Mouse (Mus musculus): Measurements from ENCODE around the gene Casq2. TPM values are rescaled to one million over a fixed set of nuclear protein-coding genes. Genes with fewer than 3 reads are reported as not detected.

Gene Casq2
- polyA plus RNA-seq, 1 experiment from 2014 or later, result 0.66 TPM

GRCm38 (mm10) chr3:102131627-102132324, 45.6 kb downstream of the Casq2 start:
- Histone ChIP-seq H3K36me3 (replicated peaks; ENCODE audit: insufficient read depth, low read length) (no peaks in the 10 kb centered on the region), H3K4me1 (ENCODE audit: insufficient read depth) (0 out of 2 replicates have a peak, but pooled peaks cover 3% of the 10 kb centered on the region), H3K4me3 (ENCODE audit: low read depth, low read length) (no peak overlapping the region), H3K9ac (replicated peaks) (no peak overlapping the region), H3K27ac (ENCODE audit: low read depth) (no peak overlapping the region), H3K4me2 (ENCODE audit: low read depth, low read length) (no peak overlapping the region), H3K9me3 (ENCODE audit: low read length) (no peaks in the 10 kb centered on the region), H3K27me3 (ENCODE audit: insufficient read depth, low read length) (no peaks in the 10 kb centered on the region)
- ATAC-seq (no peak), DNase-seq (no peak)
- WGBS (ENCODE audit: insufficient replicate concordance), result 83% methylated on average over 9 of the region's 9 CpGs
- TF ChIP-seq CTCF (IDR thresholded peaks at IDR 0.05; ENCODE audit: low read depth), result no peak
- no peak for TF ChIP-seq EP300 (IDR thresholded peaks at IDR 0.05; ENCODE audit: low read depth)

- Histone ChIP-seq H3K4me2 (ENCODE audit: low read depth, low read length) (no peak overlapping the region), H3K27ac (ENCODE audit: low read depth) (no peak overlapping the region), H3K36me3 (replicated peaks; ENCODE audit: insufficient read depth, low read length) (no peaks in the 10 kb centered on the region), H3K9ac (replicated peaks) (no peak overlapping the region), H3K9me3 (ENCODE audit: low read length) (no peaks in the 10 kb centered on the region), H3K4me1 (ENCODE audit: insufficient read depth) (0 out of 2 replicates have a peak, but pooled peaks cover 3% of the 10 kb centered on the region), H3K4me3 (ENCODE audit: low read depth, low read length) (no peak overlapping the region), H3K27me3 (ENCODE audit: insufficient read depth, low read length) (no peaks in the 10 kb centered on the region)
- no peak for TF ChIP-seq CTCF (IDR thresholded peaks at IDR 0.05; ENCODE audit: low read depth)
- no peak for TF ChIP-seq EP300 (IDR thresholded peaks at IDR 0.05; ENCODE audit: low read depth)
- WGBS (ENCODE audit: insufficient replicate concordance), result 24% methylated on average over 10 of the region's 10 CpGs
- ATAC-seq (peak; percentile 60; the same call in 1 of the 2 replicates), DNase-seq (peak; percentile 36)
These were observed 49.3 kb downstream of the Casq2 start for GRCm38 (mm10) chr3:102135389-102136113.

GRCm38 (mm10) chr3:102137158-102137557, 50.9 kb downstream of the Casq2 start:
- Histone ChIP-seq H3K27ac (ENCODE audit: low read depth) (no peak overlapping the region), H3K4me3 (ENCODE audit: low read depth, low read length) (no peak overlapping the region), H3K27me3 (ENCODE audit: insufficient read depth, low read length) (no peaks in the 10 kb centered on the region), H3K9ac (replicated peaks) (no peak overlapping the region), H3K4me1 (ENCODE audit: insufficient read depth) (0 out of 2 replicates have a peak, but pooled peaks cover 3% of the 10 kb centered on the region), H3K9me3 (ENCODE audit: low read length) (no peaks in the 10 kb centered on the region), H3K4me2 (ENCODE audit: low read depth, low read length) (no peak overlapping the region), H3K36me3 (replicated peaks; ENCODE audit: insufficient read depth, low read length) (no peaks in the 10 kb centered on the region)
- 79% methylated on average over 10 of the region's 10 CpGs for WGBS (ENCODE audit: insufficient replicate concordance)
- DNase-seq (no peak), ATAC-seq (no peak)
- TF ChIP-seq CTCF (IDR thresholded peaks at IDR 0.05; ENCODE audit: low read depth) (no peak), EP300 (IDR thresholded peaks at IDR 0.05; ENCODE audit: low read depth) (no peak)

GRCm38 (mm10) chr3:102138899-102139298, 52.7 kb downstream of the Casq2 start:
- ATAC-seq (no peak), DNase-seq (no peak)
- Histone ChIP-seq H3K4me1 (ENCODE audit: insufficient read depth) (peaks cover 14% of the 10 kb centered on the region), H3K27ac (ENCODE audit: low read depth) (no peak overlapping the region), H3K4me3 (ENCODE audit: low read depth, low read length) (no peak overlapping the region), H3K4me2 (ENCODE audit: low read depth, low read length) (no peak overlapping the region), H3K9me3 (ENCODE audit: low read length) (no peaks in the 10 kb centered on the region), H3K36me3 (replicated peaks; ENCODE audit: insufficient read depth, low read length) (no peaks in the 10 kb centered on the region), H3K9ac (replicated peaks) (no peak overlapping the region), H3K27me3 (ENCODE audit: insufficient read depth, low read length) (no peaks in the 10 kb centered on the region)
- WGBS (ENCODE audit: insufficient replicate concordance), result 83% methylated on average over 6 of the region's 6 CpGs
- TF ChIP-seq CTCF (IDR thresholded peaks at IDR 0.05; ENCODE audit: low read depth) (no peak), EP300 (IDR thresholded peaks at IDR 0.05; ENCODE audit: low read depth) (no peak)

- DNase-seq (no peak), ATAC-seq (no peak)
- no peak overlapping the region for H3K4me2 ChIP-seq (ENCODE audit: low read depth, low read length)
- no peaks in the 10 kb centered on the region for H3K9me3 ChIP-seq (ENCODE audit: low read length)
- peaks cover 27% of the 10 kb centered on the region for H3K4me1 ChIP-seq (ENCODE audit: insufficient read depth)
- no peaks in the 10 kb centered on the region for H3K36me3 ChIP-seq (replicated peaks; ENCODE audit: insufficient read depth, low read length)
- TF ChIP-seq CTCF (IDR thresholded peaks at IDR 0.05; ENCODE audit: low read depth), result no peak
- no peak for TF ChIP-seq EP300 (IDR thresholded peaks at IDR 0.05; ENCODE audit: low read depth)
- H3K9ac ChIP-seq (replicated peaks), result no peak overlapping the region
- H3K27me3 ChIP-seq (ENCODE audit: insufficient read depth, low read length), result no peaks in the 10 kb centered on the region
- 90% methylated on average over 6 of the region's 6 CpGs for WGBS (ENCODE audit: insufficient replicate concordance)
- H3K27ac ChIP-seq (ENCODE audit: low read depth), result no peak overlapping the region
- H3K4me3 ChIP-seq (ENCODE audit: low read depth, low read length), result no peak overlapping the region
These were observed 54.4 kb downstream of the Casq2 start for GRCm38 (mm10) chr3:102140606-102141005.

- Histone ChIP-seq H3K4me2 (ENCODE audit: low read depth, low read length) (no peak overlapping the region), H3K27ac (ENCODE audit: low read depth) (no peak overlapping the region), H3K9me3 (ENCODE audit: low read length) (no peaks in the 10 kb centered on the region), H3K4me1 (ENCODE audit: insufficient read depth) (peaks cover 25% of the 10 kb centered on the region), H3K36me3 (replicated peaks; ENCODE audit: insufficient read depth, low read length) (no peaks in the 10 kb centered on the region), H3K4me3 (ENCODE audit: low read depth, low read length) (no peak overlapping the region), H3K9ac (replicated peaks) (no peak overlapping the region), H3K27me3 (ENCODE audit: insufficient read depth, low read length) (no peaks in the 10 kb centered on the region)
- TF ChIP-seq CTCF (IDR thresholded peaks at IDR 0.05; ENCODE audit: low read depth), result no peak
- no peak for TF ChIP-seq EP300 (IDR thresholded peaks at IDR 0.05; ENCODE audit: low read depth)
- WGBS (ENCODE audit: insufficient replicate concordance), result 66% methylated on average over 2 of the region's 2 CpGs
- ATAC-seq (no peak), DNase-seq (no peak)
These were observed 55.2 kb downstream of the Casq2 start for GRCm38 (mm10) chr3:102141451-102141850.

Measured in liver, postnatal 0 days (tissue).